Comparison of ENCODE assay signal across 8 mouse cellular contexts in genomic region chr5:128499033-128499432, GRCm38 (mm10).
A peak's percentile ranks its signal among the peaks of the same experiment; 100 is the strongest.
DNase-seq lines count a peak whose midpoint lies in the region; ATAC-seq and TF ChIP-seq lines count a peak whose summit lies in the region.

No protein-coding gene starts in this region.

- DNase-seq in adrenal gland, postnatal 14 days = peak; percentile 29
- no peak for DNase-seq in adrenal gland, adult 8-10 months
- DNase-seq in liver, postnatal 0 days = no peak
- no peak for DNase-seq in liver
- DNase-seq in embryo, embryonic 10.5 days (ENCODE audit: low spot score) = peak; percentile 54
- peak; percentile 49 to 69 for DNase-seq in left cerebral cortex, postnatal 25 days (ENCODE audit: low spot score in 2 of 2)
- DNase-seq in spleen, postnatal 36 days (ENCODE audit: low spot score in 2 of 2) = no peak
- DNase-seq in urinary bladder, adult 18-20 months (ENCODE audit: low spot score in 2 of 2) = no peak

- intact Hi-C loops in left cerebral cortex, postnatal 25 days (cut with DNase I) = no loop called here

- no peaks in the 10 kb centered on the region for H3K9me3 ChIP-seq in liver, postnatal 0 days (ENCODE audit: low read length)

- no peak overlapping the region for H3K27ac ChIP-seq in liver, postnatal 0 days (ENCODE audit: low read depth)

- no peak overlapping the region for H3K9ac ChIP-seq in liver, postnatal 0 days (replicated peaks)

- no peak overlapping the region for H3K4me3 ChIP-seq in liver, postnatal 0 days (ENCODE audit: low read depth, low read length)

- H3K27me3 ChIP-seq in liver, postnatal 0 days (ENCODE audit: insufficient read depth, low read length) = no peaks in the 10 kb centered on the region

- H3K4me1 ChIP-seq in liver, postnatal 0 days (ENCODE audit: insufficient read depth) = no peaks in the 10 kb centered on the region

- H3K36me3 ChIP-seq in liver, postnatal 0 days (replicated peaks; ENCODE audit: insufficient read depth, low read length) = no peaks in the 10 kb centered on the region

- no peak overlapping the region for H3K4me2 ChIP-seq in liver, postnatal 0 days (ENCODE audit: low read depth, low read length)

- WGBS in liver, postnatal 0 days (ENCODE audit: insufficient replicate concordance) = 53% methylated on average over 5 of the region's 5 CpGs

- no peak for ATAC-seq in liver, postnatal 0 days

- 0 out of 2 replicates have a peak, but pooled peaks have one; percentile 7 for TF ChIP-seq CTCF in liver, postnatal 0 days (IDR thresholded peaks at IDR 0.05; ENCODE audit: low read depth)

- TF ChIP-seq EP300 in liver, postnatal 0 days (IDR thresholded peaks at IDR 0.05; ENCODE audit: low read depth) = no peak

Comparison
In these comparisons a context has a peak if more than half of its experiments do, and no peak if none do; other contexts are left out.
1. DNase-seq: peak in adrenal gland, postnatal 14 days (single experiment), embryo, embryonic 10.5 days (single experiment) and left cerebral cortex, postnatal 25 days (2 of 2); none in adrenal gland, adult 8-10 months (single experiment), liver, postnatal 0 days (single experiment), liver (single experiment), spleen, postnatal 36 days (0 of 2) and urinary bladder, adult 18-20 months (0 of 2).